Mouse (Mus musculus): ENCODE results near the gene Ubap1l.

- no peak for TF ChIP-seq CTCF (IDR thresholded peaks at IDR 0.05; ENCODE audit: extremely low read depth, insufficient read length, insufficient replicate concordance, low read depth, low read length)
- TF ChIP-seq POLR2A (IDR thresholded peaks at IDR 0.05; ENCODE audit: low read depth, low read length): no peak
Observed at GRCm38 (mm10) chr9:65339146-65339545, 21.7 kb upstream of the Ubap1l start.
